Mouse (Mus musculus) cerebellum, adult 9-10 months (tissue): ENCODE results near the gene Anxa5.

ENCODE experiments used
- DNase-seq: peaks from one replicate; pipeline ENCODE4 v3.0.0; 2022

The Anxa5 gene

DNA sequence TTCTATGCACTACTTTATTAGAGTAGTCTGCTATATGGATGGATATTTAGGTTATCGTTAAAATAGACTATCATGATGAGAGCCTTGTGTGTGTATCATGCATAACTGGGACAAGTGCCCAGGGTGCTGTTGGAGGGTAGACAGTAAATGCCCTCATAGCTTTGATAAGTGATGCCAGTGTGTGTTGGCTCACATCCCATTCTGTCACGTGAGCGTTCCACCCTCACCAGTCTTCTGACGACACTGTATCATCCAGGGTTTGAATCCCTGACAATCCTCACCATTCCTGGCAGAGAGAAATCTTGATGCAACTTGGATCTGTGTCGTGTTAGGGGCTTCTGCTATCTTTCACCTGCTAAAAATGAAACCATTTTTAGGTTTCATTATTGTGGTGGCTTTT lies 29.2 kb downstream of the Anxa5 start:
- no peak for DNase-seq

DNA sequence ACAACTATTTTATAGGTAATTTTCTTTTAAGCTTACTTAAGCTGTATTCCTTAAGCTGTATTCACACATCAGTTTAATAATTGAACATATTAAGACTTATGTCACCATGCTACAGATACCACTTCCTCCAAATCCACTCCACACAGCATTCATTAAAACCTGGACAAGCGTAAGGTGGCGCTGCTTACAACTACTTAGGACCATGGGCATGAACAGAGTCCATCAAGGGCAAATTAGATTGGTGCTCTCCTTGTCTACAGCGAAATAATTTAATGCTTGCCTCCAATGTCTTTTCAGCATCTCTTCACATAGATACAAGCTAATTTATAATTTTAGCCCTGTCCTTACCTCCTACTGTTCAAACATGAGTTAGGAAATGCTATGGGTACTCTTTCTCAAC lies 29.7 kb downstream of the Anxa5 start:
- no peak for DNase-seq

DNA sequence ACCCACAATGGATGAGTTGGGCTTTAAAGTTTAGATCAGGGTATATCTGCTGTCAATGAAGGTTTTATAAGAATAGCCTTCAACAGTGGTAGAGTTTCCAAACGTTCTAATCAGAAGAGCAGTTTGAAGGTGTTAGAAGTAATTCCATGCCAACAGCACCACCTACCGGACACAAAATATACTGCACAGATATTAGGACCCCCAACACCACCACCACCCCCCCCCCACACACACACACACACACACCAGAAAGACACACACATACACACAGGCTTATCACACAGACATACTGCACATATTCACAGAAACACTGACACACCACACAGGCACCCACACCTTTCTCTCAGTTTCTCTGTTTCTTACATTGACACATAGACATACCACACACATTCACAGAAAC lies 33.3 kb downstream of the Anxa5 start:
- peak; percentile 20 for DNase-seq

DNA sequence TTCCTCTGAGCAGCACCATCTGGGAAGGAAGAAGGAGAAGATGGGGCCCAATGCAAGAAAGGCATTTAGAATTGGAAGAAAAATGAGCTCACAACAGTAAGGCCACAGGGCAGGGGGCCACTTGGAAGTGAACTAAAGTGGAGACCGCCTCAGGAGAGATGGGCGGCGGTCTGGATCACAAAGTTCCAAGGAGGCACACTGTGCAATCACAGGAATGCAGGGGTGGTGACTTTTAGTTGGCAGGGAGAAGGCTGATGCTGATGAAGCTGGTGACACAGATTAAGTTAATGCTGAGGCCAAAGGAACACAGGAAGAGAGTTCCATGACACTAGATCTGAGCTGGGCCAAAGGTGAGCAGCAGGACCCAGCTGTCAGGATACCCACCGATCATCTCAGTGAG lies 35.4 kb downstream of the Anxa5 start:
- no peak for DNase-seq

DNA sequence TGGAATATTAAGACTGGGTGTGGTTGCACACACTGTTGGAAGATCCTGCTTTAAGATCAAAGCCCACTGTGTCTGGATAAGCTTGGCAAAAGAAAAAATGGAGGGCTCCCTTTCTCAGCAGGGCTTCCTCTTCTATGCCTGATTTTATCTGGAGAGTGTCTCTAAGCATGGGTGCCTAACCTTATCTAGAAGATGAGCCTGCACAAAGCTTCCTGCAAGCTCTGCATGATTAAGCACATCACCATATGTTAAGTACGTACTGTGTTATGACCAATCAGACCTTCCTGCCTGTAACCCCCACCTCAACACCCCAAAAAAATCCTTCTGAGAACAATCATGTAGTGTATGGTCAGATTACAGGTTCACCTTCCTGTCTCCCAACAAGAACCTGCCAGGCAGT lies 45.3 kb downstream of the Anxa5 start:
- no peak for DNase-seq

DNA sequence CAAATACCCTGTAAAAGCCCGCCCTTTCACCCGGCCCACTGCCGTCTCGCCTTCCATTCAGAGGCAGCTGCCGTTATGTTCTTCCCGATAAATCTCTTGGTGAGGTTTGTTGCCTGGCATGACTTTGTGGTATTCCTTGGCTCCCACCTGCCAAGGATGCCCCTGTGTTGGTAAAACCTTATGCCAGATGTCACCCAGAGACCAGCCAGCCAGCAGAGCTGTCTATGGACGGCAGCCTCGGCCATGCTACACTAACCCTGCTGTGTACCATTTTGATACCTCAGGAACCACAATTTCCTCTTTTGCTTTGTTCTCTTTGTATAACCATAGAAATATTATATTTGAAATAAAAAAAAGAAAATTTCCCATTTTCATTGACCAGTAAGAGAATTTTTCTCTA lies 48.3 kb downstream of the Anxa5 start:
- DNase-seq = no peak

DNA sequence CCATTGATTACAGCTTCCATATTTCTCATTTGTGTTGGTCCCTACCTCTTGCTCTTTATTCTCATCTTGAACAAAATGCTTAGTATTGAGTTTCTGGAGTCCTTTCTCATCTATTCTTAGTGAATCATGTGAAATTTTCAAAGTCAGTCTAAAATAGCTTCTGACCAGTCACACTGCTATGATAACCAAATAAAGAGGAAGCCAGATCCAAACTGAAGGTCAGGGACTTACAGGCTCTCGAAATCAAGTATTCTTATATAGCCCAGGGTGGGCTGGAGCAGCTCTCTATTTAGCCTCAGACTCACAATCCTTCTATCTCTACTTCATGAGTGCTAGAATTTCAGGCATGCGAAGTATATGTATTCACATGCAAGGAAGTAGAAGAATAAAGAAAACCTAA lies 66.2 kb downstream of the Anxa5 start:
- DNase-seq = no peak

DNA sequence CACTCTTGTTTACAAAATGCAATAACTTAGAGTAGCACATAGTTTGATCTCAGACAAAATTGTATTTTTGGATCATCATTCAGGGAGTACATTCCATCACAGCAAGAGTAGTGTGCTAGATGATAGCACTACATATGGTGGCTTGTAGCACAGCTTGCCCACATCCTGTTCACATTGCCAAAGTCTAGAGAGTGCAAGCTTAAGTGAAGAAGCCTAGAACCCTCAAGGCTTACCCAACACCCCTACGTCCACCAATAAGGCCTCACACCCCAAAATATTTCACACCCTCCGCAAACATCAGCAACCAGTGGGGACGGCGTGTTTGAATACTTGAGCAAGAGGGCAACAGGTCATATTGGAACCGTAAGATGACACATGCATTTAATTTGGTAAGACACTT lies 68.7 kb downstream of the Anxa5 start:
- no peak for DNase-seq

DNA sequence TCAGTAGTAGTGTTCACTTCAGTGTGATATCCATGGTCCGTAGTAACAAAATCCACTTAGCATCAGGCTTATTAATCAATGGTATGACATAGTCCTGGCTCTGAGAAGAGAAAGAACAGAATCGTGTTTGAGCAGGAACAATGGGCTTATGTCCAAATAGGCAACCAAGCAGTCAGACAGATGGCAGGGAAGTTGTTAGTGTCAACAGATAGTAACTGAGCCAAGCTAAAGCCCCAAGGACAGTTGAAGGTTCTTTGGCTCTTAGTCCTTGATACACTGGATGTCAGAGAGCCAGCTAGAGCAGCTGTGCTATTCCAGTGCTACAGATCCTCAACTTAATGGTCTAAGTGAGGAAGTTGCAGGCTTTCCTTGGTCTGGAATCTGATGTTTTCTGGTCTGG lies 69.4 kb downstream of the Anxa5 start:
- DNase-seq = no peak

DNA sequence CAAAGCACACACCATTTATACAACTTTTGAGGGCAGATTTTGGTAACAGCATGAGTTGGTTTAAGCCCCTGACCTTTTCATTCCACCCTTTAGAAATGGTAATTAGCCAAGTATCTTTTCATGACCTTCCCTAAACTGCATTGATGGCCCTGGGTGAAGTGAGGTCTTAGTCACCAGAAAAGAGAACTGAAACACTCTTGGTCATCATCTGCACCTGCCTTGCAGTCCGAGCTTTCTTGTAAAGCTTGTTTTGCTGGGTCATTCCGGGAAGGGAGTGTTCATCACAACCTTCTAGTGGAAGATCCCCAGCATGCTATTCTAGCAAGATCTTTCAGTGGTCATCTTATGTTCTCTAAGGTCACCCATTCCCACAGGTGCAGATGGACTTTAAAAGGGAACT lies 73.8 kb downstream of the Anxa5 start:
- no peak for DNase-seq

DNA sequence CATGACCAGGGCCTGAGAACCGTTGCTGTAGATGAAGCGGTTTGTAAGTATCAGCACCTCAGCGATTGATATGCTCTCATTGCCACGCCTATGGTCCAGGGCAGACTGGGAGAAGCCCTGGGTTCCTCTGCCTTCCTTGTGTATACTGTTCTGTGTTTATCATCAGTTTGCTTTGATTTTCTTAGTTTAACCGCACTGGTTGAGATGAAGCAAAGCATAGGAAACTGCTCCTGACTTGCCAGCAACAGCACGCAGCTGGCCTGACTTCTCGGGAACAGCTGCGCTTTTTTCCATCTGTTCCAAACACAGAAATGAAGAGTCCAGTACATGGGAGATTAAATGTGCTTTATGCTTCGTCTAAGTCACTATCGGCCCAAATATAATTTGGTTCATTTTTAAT lies 75.0 kb downstream of the Anxa5 start:
- DNase-seq = no peak
